Mouse (Mus musculus) left cerebral cortex, adult 2 months (tissue): ENCODE measurements at regions not wholly inside any gene's neighbourhood (a gene's known extent, or its start where the extent isn't known, plus 50 kb on each side); places are given as distances from the start of the nearest gene placed in this dataset.

Experiments
- DNase-seq, 2 experiments: peaks; one replicate each; pipeline ENCODE4 v3.0.0; 2021 to 2022; ENCODE audit warnings: low spot score in 2 of 2, mixed read lengths in 1 of 2; ENCODE audit errors: extremely low spot score in 1 of 2
- H3K27ac ChIP-seq: fragments of 200-600 bp; 2 replicates; pipeline ENCODE4 v1.8.1; 2022
- H3K4me3 ChIP-seq: fragments of 200-600 bp; 2 replicates; pipeline ENCODE4 v1.8.1; 2022
- CTCF ChIP-seq: fragments of 200-600 bp; IDR thresholded peaks from 2 replicates; pipeline ENCODE4 v1.8.1; 2022; ENCODE audit warnings: antibody characterized with exemption, mild to moderate bottlenecking, moderate library complexity
- intact Hi-C: fragments of 180-260 bp; cut with DNase I; formaldehyde crosslinking; loops from one replicate; pipeline ENCODE4 v1.15.1; 2025

DNA sequence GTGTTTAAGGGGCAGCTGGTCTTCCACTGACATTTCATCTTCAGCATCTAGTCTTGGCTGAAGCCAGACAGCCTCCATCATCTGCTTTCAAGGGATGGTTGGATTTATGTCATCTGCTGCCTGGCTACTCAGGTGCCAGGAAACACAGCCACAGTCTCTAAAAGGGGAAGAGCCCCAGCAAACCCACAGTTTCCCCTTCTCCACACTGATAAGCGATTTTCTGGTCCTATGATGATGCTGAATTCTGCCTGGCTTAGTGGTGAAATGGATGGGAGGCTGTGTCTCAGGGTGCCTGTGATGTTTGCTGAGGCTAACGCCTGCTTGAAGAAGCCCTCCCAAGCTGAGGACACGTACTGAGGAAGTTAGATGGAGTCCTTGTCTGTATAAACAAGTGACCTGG is 160.5 kb downstream of the Unc5cl start:
- Histone ChIP-seq H3K4me3 (no peak overlapping the region), H3K27ac (no peak overlapping the region)
- no peak for DNase-seq
- intact Hi-C loops, result no loop called here
- no peak for TF ChIP-seq CTCF

DNA sequence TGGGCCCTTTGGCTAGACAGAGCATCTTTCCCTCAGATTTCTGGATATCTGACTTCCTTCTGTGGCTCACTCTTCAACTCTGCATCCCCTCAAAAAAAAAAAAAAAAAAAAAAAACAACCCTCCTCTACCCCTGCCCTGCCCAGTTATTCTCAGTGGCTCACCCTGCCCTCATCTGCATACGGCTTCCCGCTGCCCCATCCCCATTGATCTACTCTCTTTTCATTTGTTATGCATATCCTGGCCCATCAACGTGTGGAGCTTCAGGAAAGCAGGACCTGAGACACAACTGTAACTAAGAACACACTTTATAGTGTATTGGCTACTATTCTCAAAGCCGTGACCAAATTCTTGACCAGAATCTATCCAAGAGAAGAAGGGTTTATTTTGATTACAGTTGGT is 161.5 kb downstream of the Unc5cl start:
- DNase-seq, result no peak
- Histone ChIP-seq H3K4me3 (no peak overlapping the region), H3K27ac (no peak overlapping the region)
- TF ChIP-seq CTCF, result no peak
- intact Hi-C loops, result no loop called here

DNA sequence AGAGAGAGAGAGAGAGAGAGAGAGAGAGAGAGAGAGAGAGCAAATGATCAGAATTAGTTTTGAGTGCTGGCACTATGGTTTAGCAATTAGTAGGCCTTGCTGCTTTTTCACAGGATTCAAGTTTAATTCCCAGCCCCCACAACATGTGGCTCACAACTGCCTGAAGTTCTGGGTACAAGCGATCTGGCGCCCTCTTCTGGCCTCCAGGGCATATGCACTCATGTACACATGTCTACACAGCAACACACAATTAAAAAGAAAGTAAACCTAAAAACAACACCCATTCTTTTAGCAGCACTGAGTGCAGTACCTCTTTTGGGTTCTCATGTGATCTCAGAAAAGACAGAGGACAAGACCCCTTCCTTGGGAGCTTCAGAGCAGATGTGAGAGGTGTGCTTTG is 166.2 kb downstream of the Unc5cl start:
- Histone ChIP-seq H3K27ac (no peak overlapping the region), H3K4me3 (no peak overlapping the region)
- no peak for DNase-seq
- intact Hi-C loops, result no loop called here
- TF ChIP-seq CTCF, result no peak

DNA sequence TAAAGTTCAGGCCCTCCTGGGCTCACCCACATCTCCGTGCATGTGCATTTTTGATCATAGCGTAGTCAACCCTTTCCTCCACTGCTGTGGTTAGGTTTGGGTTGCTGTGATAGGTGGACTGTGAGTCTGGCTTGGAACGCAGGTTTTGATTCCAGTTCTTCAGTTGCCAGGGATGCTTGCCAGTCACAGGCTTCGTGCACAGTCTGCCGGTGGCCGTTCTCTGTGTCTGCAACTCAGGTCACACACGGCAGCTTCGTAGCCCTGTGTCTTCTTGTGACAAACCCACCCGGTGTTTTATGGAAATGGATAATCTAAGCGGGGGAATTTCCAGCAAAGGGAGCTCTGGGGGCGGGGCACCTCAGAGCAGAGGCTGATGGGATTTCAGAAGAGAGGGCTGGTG is 167.0 kb downstream of the Unc5cl start:
- intact Hi-C loops, result no loop called here
- H3K27ac ChIP-seq, result no peak overlapping the region
- no peak for TF ChIP-seq CTCF

DNA sequence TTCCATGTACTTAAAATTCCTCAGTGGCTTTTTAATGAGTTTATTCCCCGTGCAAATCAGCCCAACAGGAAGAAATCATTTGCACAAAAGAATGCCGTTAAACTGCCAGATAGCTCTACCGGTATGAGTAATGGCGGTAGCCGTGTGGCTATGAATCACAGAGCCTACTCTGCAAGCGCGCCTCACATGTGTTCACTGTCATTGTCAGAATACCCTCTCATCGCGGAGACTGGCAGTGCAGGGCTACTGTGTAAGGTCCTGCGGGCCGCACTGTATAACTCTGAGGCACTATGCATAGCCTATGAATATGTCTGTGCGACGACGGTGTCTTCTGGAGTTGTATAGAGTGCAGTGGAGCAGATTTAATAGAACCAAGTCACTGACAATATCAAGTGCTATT is 170.2 kb downstream of the Unc5cl start:
- no peak for TF ChIP-seq CTCF
- no peak overlapping the region for H3K27ac ChIP-seq
- H3K4me3 ChIP-seq, result no peak overlapping the region
- no peak for DNase-seq
- intact Hi-C loops, result no loop called here

More for the DNA sequence above, 167.0 kb downstream of the Unc5cl start:
- H3K4me3 ChIP-seq, result no peak overlapping the region
- DNase-seq, result no peak

GRCm38 (mm10) chr17:48625971-48626370 is 171.3 kb downstream of the Unc5cl start:
- intact Hi-C loops, result no loop called here
- no peak for DNase-seq
- TF ChIP-seq CTCF, result no peak
- H3K27ac ChIP-seq, result no peak overlapping the region
- no peak overlapping the region for H3K4me3 ChIP-seq

DNA sequence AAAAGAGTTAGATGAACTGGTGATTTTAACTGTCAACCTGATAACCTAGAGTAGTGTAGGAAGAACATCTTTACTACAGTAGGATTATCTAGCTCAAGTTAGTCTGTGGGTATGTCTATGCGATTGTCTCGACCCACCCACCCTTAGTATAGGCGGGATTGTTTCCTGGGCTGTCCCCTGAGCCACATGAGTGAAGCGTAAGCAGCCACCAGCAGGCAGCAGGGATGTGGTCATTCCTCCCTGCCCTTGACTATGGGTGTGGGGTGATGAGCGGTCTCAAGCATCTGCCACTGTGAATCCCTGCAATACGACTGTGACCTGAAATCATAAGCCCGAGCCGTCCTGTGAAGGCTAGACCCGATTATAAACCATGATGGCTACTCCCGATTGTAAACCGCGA is 184.9 kb downstream of the Unc5cl start:
- DNase-seq, result no peak
- TF ChIP-seq CTCF, result no peak
- intact Hi-C loops, result no loop called here
- Histone ChIP-seq H3K4me3 (no peak overlapping the region), H3K27ac (no peak overlapping the region)

DNA sequence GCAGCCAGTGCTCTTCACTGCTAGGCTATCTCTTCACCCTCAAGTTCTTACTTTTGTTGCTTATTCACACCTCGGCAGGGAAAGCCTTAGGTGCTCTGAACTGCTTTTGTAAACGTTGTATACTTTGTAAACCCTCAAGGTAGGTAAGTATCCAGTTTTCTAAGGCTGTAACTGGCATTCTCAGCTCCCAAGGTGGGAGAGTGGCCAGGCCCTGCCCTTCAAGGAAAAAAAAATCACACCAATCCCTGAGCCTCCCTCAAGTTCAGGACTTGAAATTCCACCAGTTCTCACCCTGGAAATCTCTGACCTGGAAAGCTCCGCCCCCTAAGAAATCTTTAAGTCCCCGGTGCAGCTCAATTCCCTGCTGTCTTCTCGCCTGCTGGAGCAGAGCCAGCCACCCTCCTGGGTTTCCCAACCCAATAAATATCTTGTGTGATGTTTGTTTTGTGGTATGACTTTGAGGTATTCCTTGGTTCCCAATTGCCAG is 188.9 kb downstream of the Unc5cl start:
- intact Hi-C loops, result no loop called here
- H3K4me3 ChIP-seq, result no peak overlapping the region
- no peak for TF ChIP-seq CTCF
- no peak overlapping the region for H3K27ac ChIP-seq
- no peak for DNase-seq

DNA sequence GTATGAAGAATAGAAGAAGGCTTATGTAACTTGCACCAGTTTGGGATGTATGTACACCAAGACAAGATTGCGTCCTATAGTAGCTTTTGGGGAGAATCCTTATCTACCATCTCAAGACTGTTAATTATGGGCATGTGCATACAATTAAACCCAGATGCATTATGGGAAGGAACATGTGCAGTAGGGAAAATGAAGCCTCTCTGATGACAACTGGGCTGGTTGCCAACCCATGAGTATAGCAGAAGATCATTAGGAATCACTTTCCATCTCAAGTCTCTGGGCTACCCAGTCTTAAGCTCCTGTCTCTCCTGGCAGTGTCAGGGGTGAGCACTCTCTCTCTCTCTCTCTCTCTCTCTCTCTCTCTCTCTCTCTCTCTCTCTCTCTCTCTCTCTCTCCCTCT is 190.4 kb downstream of the Unc5cl start:
- no peak for DNase-seq
- Histone ChIP-seq H3K27ac (no peak overlapping the region), H3K4me3 (no peak overlapping the region)
- intact Hi-C loops, result no loop called here
- TF ChIP-seq CTCF, result no peak

DNA sequence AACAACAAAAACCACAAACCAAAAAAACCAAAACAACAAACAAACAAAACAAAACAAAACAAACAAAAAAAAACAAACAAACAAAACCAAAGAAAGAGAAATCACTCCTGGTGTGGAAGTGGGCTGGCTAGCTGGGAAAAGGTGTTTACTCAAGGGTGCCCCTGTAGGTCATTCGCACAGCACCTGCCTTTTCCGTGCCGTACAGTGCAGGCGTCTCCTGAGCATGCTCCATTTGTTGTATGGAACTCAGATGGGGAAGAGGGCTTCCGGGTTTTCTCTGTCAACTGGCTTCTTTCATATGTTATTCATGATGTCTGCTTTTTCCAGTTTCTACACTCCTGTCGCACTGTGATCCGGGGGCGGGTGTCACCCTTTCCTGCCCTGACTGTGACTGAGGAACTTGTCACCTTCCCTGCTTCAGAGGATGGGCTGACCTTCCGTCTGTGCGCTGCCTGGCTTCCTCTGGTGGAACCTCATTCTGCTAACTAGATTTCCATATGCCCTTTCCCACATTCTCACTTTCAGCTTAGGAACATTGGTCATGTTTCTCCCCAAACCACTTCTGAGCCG is 192.0 kb downstream of the Unc5cl start:
- DNase-seq, result no peak
- Histone ChIP-seq H3K4me3 (no peak overlapping the region), H3K27ac (no peak overlapping the region)
- intact Hi-C loops, result no loop called here
- no peak for TF ChIP-seq CTCF

DNA sequence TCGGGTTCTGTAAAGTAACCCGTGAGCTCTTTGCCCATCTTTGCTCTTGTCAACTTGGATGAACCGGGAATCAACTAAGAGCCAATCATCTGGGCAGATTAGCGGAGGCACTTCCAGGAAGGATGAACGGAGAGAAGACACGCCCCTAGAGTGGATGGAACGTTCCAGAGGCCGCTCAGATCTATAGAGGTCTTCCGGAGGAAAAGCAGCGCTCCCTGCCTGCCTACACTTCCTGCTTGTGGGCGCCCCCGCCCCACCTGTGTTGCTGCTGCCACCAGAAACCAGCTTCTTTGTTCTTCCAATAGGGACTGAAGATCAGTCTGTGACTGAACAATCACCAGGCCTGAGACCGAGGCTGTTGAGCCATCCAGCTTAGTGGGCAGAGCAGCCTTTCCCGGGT is 192.7 kb downstream of the Unc5cl start:
- DNase-seq, result no peak
- Histone ChIP-seq H3K27ac (no peak overlapping the region), H3K4me3 (no peak overlapping the region)
- intact Hi-C loops, result no loop called here
- no peak for TF ChIP-seq CTCF

GRCm38 (mm10) chr17:48650556-48650955 is 195.9 kb downstream of the Unc5cl start:
- Histone ChIP-seq H3K27ac (no peak overlapping the region), H3K4me3 (no peak overlapping the region)
- intact Hi-C loops, result no loop called here
- TF ChIP-seq CTCF, result no peak
- no peak for DNase-seq

DNA sequence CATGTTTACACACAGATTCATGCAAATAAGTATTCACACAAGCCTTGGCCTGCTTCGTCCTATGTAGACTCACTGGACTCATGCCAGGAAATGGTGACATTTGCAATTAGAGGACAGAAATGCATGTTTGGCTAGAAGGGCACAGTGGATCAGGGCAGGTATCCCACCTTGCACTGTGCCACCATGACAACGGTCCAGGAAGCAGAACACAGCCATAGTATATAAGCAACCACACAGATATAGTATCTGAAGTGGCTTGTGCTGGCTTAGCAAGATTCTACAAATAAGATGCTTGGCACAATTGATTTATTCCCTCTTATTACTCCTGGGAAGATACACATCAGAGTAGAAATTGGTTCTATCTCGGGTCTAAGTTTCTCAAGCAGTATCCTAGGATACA is 218.0 kb downstream of the Unc5cl start:
- intact Hi-C loops, result no loop called here
- H3K4me3 ChIP-seq, result no peak overlapping the region
- no peak for TF ChIP-seq CTCF

More for the DNA sequence above, 218.0 kb downstream of the Unc5cl start:
- no peak overlapping the region for H3K27ac ChIP-seq
- DNase-seq, result no peak
